Mouse (Mus musculus): Measurements from ENCODE around the gene Klk1b5. TPM values are rescaled to one million over a fixed set of nuclear protein-coding genes. Genes with fewer than 3 reads are reported as not detected.
"Not testable (repeated sequence)": the region's sequence is repeated elsewhere in the genome, so short reads cannot be mapped to it uniquely, and the experiment has no call there.

Gene Klk1b5
- total RNA-seq (2021), result not detected

DNA sequence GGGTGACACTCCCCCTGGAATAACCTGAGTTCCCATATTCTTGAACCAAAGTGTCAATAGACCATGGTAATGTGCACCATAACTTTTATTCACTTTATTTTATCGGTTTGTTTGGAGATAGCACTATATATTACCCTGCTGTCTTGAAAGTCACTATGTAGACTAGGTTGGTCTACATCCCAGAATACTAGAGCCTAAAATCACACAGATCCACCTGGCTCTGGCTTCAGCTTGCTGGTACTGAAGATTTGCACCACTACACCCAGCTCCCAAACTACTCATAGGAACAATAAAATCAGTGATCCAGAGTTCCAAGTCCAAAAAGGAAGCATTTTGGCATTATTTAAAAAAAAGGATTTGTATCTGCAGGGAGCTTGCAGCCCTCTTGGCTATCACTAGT is at the start of gene Klk1b5:
Gene Klk1b5 (plus strand): TSS at position 301 of the 400 bp plus-strand sequence.
- no peak for DNase-seq (ENCODE audit: low spot score)
- intact Hi-C loops (cut with DNase I), result no loop called here

- no peak for DNase-seq (ENCODE audit: low spot score)
- intact Hi-C loops (cut with DNase I), result no loop called here
Measured at GRCm38 (mm10) chr7:44179299-44180045, 36.3 kb upstream of the Klk1b5 start.

DNA sequence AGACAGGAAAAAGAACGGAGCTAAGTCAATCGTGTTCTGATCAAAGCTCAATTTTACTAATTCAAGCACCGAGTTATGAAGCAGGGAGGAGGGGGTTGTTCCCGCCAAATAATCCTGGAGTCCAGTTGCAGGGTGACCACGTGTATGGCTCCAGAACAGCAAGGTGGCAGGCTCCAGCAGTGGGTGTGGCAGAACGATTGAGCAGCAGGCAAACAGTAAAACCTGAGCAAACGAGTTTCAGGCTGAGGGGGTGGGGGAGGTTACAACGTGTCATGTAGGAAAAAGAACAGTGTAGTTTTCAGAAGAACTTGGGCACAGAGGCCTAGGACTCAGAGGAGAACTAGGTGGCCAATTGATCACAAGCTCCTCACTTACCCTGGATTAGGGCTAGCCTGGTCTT is 29.2 kb upstream of the Klk1b5 start:
- intact Hi-C loops (cut with DNase I); DNase-seq (ENCODE audit: low spot score): not testable (repeated sequence)

GRCm38 (mm10) chr7:44187936-44188335 is 27.8 kb upstream of the Klk1b5 start, which contains the start of gene Klk1b24:
Klk1b24 (plus strand) TSS chr7:44188236.
- DNase-seq (ENCODE audit: low spot score); intact Hi-C loops (cut with DNase I): not testable (repeated sequence)

DNA sequence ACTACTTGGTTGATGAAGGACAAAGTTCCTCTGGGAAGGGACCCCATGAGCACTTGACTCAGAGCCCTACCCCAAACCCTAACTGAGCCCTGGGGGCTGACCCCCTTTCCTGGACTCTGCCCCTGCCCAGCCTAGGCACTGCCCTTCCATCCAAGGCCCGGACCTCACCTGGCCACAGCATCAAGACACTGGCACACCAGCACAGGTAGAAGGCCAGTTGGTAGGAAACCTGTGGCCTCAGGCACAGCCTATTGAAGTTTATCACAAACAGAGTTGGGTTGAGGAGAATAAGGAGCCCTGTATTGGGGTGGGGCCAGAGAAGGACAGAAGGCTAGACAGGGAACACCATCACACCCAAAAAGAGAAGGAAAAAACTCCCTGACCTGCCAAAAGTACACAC is 22.3 kb upstream of the Klk1b5 start:
- DNase-seq (ENCODE audit: low spot score); intact Hi-C loops (cut with DNase I): not testable (repeated sequence)

- intact Hi-C loops (cut with DNase I), result no loop called here
- no peak for DNase-seq (ENCODE audit: low spot score)
Measured at GRCm38 (mm10) chr7:44197891-44198290, 17.9 kb upstream of the Klk1b5 start, which contains the start of gene Klk1b3. Klk1b3 (plus strand) TSS chr7:44198191.

- intact Hi-C loops (cut with DNase I); DNase-seq (ENCODE audit: low spot score): not testable (repeated sequence)
Measured at GRCm38 (mm10) chr7:44207135-44207534, 8.6 kb upstream of the Klk1b5 start, which contains the start of gene Klk1b4. Klk1b4 (plus strand) TSS chr7:44207435.

- intact Hi-C loops (cut with DNase I), result no loop called here
- DNase-seq (ENCODE audit: low spot score), result no peak
Measured at GRCm38 (mm10) chr7:44208307-44208706, 7.4 kb upstream of the Klk1b5 start.

DNA sequence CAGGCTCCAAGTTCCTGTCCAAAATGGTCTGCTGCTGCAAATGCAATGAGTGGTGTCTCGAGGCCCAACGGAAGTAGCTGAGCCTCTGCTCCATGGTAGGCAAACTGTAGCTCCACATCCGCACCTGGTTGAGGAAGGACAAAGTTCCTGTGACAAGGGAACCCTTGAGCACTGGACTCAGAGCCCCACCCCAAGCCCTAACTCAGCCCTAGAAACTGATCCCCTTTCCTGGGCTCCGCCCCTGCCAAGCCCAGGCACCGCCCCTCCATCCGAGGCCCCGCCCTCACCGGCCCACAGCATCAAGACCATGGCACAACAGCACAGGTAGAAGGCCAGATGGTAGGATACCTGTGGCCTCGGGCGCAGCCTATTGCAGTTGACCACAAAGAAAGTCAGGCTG is 5.9 kb downstream of the Klk1b5 start:
- intact Hi-C loops (cut with DNase I), result not testable (repeated sequence)

DNA sequence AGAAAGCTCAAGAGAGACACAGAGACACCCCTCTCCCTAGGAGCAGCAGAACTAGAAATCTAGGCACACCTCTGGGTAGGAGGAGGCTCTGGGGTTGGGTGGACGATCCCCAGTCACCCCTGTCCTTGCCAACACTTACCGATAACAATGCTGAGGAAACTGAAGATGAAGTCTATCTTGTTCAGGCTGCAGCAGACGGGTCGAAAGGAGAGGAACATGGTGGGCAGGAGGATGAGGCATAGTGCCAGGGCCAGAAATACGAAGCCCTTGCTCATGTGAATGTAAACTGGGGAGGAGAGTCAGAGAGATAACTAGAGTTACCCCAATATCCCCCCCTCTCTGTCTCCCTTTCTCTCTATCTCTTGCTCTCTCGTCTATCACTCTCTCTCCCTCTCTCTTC is 6.6 kb downstream of the Klk1b5 start:
- DNase-seq (ENCODE audit: low spot score); intact Hi-C loops (cut with DNase I): not testable (repeated sequence)

More for the DNA sequence above, 5.9 kb downstream of the Klk1b5 start:
- DNase-seq (ENCODE audit: low spot score), result not testable (repeated sequence)

DNA sequence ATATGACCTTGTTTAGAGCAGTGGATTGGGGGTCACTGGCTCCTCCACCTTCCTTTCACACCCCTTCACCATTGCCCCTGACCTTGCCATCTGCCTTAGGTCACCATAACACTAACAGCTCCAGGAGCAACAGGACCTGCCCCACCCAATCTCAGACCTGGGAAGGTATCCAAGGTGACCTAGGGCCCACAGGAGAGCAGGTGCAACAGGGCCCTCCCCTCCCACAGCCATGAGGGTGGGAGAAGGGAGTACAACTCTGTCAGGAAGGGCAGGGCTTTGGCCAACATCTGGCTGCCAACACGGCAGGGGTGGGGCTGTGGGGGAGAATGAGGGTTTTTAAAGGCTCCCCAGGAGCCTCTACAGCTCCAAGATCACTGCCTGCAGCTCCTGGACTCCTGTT is 9.3 kb downstream of the Klk1b5 start, which contains the start of gene Klk1:
Gene Klk1 (plus strand): TSS at position 285 of the 400 bp plus-strand sequence.
- no peak for DNase-seq (ENCODE audit: low spot score)
- intact Hi-C loops (cut with DNase I), result no loop called here

- intact Hi-C loops (cut with DNase I), result no loop called here
- DNase-seq (ENCODE audit: low spot score), result no peak
Measured at GRCm38 (mm10) chr7:44235909-44236308, 20.2 kb downstream of the Klk1b5 start, which contains the start of gene Gm36864. Gm36864 (plus strand) TSS chr7:44236177.

DNA sequence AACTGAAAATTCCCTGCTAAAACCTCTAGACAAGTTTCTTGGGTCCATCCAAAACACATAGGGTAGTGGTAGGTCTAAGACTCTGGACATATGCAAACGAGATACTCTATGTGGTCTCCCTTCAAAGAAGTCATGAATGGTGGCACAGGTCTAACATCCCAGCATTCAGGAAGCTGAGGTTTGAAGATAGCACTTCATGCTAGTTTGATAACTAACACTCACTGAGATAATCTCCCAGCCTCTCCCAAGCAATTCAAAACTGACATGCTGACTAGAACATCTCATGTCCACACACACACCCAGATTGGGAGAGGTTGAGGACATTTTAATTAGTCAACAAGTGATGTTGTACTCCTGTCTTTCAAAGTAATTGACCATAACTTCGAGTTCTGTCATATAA is 24.2 kb downstream of the Klk1b5 start:
- intact Hi-C loops (cut with DNase I), result no loop called here
- no peak for DNase-seq (ENCODE audit: low spot score)

DNA sequence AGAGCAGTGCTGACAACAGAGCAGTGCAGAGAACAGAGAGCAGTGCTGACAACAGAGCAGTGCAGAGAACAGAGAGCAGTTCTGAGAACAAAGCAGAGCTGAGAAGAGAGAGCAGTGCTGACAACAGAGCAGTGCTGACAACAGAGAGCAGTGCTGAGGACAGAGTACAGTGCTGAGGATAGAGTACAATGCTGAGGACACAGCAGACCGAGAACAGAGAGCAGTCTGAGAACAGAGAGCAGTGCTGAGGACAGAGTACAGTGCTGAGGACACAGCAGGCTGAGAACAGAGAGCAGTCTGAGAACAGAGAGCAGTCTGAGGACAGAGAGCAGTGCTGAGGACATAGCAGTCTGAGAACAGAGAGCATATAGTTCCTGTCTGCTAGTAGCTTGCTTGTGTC is 25.0 kb downstream of the Klk1b5 start:
- intact Hi-C loops (cut with DNase I), result no loop called here
- no peak for DNase-seq (ENCODE audit: low spot score)

DNA sequence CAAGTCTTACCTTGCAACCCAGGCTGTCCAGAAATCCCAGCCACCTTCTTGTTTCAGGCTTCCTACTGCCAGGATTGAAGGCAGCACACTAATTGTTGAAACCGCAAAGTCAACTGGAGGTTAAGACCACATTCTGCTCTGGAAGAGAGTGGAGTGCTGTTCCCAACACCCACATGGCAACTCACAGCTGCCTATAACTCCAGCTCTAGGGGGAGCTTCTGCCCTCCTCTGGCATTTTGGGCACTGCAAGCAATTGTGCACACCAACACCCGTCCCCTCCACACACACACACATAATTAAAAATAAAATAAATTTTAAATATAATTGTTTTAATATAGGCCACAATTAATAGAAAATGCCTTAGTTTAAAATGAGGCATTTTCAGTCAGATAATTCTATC is 25.4 kb downstream of the Klk1b5 start:
- DNase-seq (ENCODE audit: low spot score), result no peak
- intact Hi-C loops (cut with DNase I), result no loop called here

DNA sequence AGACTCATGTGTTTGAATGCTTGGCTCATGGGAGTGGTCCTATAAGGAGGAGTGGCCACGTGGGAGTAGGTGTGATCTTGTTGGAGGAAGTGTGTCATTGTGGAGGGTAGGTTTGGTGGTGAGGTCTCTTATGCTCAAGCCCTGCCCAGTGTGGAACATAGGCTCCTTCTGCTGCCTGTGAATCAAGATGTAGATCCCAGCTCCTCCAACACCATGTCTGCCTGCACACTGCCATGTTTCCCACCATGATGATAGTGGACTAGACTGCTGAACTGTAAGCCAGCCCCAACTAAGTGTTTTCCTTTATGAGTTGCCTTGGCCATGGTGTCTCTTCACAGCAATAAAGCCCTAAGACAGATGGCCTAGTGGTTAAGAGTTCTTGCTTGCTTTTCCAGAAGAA is 28.3 kb downstream of the Klk1b5 start:
- no peak for DNase-seq (ENCODE audit: low spot score)

DNA sequence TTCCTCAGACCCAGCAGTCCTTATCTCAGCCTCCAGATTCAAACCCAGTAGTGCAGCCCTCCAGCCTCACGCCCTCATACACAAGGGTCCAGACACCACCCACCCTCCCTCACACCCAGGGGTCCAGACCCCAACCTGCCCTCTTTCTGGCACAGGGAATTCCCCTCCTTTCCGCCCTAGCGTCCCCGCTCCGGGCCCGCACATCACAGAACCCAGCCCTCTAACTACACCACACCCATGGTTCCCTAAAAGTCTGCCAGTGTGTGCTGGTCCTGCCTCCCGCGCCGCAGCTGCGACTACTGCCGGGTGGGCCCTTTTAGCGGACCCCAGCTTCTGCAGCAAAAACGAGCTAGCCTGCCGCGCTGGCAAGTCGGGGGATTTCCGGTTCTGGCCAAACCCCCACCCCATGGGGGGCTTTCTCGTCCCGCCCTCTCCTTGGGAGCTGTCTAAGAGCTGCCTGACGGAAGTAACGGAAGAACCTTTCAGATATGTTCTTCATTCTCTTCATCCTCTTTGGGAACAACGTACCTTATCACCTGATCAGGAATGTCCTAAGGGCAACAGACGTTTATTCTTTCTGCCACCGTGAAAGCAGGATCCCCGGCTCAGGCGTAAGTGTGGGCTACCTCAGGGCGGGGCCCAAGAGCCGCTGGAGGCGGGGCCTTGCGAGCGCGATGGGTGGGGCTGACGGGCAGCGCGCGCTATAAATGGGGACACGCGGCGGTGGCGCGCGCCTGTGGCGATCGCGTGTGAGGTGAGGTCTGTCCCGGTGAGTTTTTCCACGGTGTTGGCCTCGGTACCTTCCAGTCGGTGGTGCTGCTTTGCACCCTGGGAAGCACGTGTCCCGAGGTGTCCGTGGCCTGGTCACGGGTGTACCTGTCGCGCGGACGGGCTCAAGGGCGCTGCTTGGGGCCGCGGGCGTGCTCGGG is 30.6 kb downstream of the Klk1b5 start, which contains the start of the genes 1700028J19Rik and 2410002F23Rik:
Gene 1700028J19Rik (minus strand): TSS at position 641 of the 929 bp plus-strand sequence.
Gene 2410002F23Rik (plus strand): TSS at position 668 of the 929 bp plus-strand sequence.
- DNase-seq (ENCODE audit: low spot score), result peak; percentile 82
- intact Hi-C loops (cut with DNase I), result loop anchor here (5.0 kb wide), 1 partner anchor 306 kb away; the partner anchor contains the start of gene Nr1h2

More for the DNA sequence above, 28.3 kb downstream of the Klk1b5 start:
- intact Hi-C loops (cut with DNase I), result no loop called here

GRCm38 (mm10) chr7:44246984-44247470 is 31.3 kb downstream of the Klk1b5 start:
- intact Hi-C loops (cut with DNase I), result loop anchor here (5.0 kb wide), 1 partner anchor 305 kb away; the partner anchor contains the start of gene Nr1h2
- no peak for DNase-seq (ENCODE audit: low spot score)

DNA sequence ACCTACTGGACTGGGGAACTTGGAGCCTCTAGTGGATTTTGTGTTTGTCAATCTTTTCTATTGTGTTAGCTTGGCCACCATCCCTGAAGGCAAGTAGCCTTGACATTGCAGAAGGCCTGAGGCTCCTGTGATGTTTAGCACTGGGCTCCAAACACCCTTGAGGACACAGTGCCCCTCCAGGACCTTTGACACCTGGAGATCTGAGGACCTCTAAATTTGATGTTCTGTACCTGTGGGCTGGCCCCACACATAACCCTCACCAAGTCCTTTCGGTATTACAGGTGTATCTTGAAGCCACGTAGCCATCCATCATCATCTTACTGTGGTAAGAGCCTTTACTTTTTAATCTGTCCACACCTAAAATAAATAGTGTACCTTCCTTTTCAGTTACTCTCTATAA is 32.2 kb downstream of the Klk1b5 start:
- intact Hi-C loops (cut with DNase I), result loop anchor here (5.0 kb wide), 1 partner anchor 304 kb away; the partner anchor contains the start of gene Nr1h2
- no peak for DNase-seq (ENCODE audit: low spot score)

DNA sequence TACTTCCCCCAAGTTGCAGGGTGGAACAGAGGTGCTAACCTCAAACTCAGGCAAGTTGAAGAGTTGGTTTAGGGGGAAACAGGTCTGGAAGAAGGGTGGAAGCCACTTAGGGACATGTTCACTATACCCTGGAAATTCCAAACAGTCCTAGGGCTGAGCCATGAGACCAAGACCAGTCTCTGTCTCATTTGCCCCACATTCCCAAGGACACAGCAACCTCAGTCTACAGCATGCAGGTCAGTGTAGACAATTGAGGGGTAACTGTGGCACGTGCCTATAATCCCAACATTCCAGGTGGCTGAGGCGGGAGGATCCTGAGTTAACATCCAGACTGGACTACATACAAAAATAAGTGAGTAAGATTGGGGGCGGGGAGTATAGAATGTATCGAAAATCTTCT is 33.5 kb downstream of the Klk1b5 start:
- intact Hi-C loops (cut with DNase I), result loop anchor here (5.0 kb wide), 1 partner anchor 303 kb away; the partner anchor contains the start of gene Nr1h2
- no peak for DNase-seq (ENCODE audit: low spot score)
